Mouse (Mus musculus) kidney, postnatal 25 days (tissue): ENCODE data around the gene Ctcfl.
A peak's percentile ranks its signal among the peaks of the same experiment; 100 is the strongest.

Source experiments
- DNase-seq, 2 experiments: peaks; one replicate each; pipeline ENCODE4 v3.0.0; 2021; ENCODE audit warnings: mixed read lengths in 2 of 2

Gene Ctcfl

DNA sequence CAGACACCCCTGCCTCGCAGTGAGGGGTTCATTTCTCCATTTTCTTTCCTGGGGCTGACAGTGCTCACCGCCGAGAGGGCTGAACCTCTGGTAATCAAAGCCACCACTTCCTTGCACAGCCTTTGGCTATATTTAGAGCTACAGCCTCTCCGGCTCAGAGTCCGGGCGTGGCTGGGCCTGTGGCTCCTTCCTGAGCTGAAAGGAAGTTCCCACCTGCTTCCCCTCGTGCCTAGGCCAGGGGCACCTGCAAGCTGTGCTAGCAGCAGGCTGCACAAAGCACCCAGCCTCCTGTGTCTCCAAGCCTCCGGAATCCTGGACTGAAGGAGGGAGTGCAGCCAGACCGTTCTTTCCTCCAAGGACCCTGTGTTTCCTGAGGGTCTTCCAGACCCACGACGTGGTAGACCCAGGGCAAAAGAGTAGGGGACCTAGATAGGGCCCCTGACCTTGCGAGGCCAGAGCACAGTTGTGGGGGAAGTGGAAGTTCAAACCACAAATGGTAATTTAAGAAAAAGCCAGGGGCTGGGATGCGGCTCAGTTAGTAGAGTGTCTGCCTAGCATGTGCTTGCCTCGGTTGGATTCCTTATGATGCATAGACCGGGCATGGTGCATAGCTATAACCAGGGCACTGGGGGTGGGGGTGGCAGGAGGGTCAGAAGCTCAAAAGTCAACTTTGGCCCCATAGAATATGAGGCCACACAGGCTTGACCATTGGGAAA lies 72.6 kb downstream of the Ctcfl start:
- DNase-seq: no peak

DNA sequence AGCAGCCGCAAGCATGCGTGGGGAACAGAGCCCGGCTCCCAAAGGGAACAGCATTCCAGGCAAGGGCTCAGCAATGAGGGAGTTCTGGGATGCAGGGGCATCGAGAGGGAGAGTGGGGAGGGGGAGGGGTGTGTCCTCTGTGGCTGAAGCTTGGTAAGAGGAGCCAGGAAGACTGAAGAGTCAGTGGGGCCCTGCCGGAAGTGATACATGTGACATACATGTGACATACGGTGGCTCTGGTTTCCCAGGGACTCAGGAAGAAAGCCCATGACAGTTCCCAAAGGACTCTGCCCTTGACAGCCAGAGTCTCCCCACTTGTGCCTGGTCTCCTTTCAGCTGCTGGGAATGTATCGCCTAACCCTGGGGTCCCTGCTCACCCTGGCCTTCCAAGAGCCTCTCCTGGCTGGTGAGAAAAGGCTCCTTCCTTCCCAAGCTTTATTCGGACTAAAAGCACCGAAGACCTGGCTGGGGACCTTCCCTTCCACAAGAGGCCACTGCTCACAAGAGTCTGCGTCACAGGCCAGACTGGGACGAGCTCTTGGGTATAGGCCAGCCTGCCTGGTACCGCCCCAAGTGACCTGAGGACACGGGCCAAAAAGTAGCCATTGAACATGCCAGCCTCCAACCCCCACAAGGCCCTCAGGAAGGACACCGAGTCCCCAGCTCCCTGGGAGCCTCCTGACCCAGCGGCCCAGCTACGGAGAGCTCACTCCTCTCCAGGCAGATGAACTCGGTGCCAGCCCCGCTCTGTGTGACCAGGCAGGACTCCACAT lies 74.9 kb downstream of the Ctcfl start:
- DNase-seq: peak; percentile 72 to 90
